Mouse (Mus musculus): Measurements from ENCODE around the gene Fgf6. TPM values are rescaled to one million over a fixed set of nuclear protein-coding genes. Genes with fewer than 3 reads are reported as not detected.

Gene Fgf6
- polyA plus RNA-seq, 1 experiment from 2014 or later, result 1.1 TPM

GRCm38 (mm10) chr6:127010021-127010420, 5.4 kb upstream of the Fgf6 start:
- H3K4me2 ChIP-seq (ENCODE audit: low read depth), result no peak overlapping the region
- no peaks in the 10 kb centered on the region for H3K9me3 ChIP-seq (ENCODE audit: control insufficient read depth, low read length)
- H3K9ac ChIP-seq (ENCODE audit: low read length), result no peak overlapping the region
- ATAC-seq (ENCODE audit: insufficient read depth, low FRiP score, low TSS enrichment) (no peak), DNase-seq (ENCODE audit: low spot score) (no peak)
- no peaks in the 10 kb centered on the region for H3K4me1 ChIP-seq (ENCODE audit: control insufficient read depth, insufficient read depth, low read length)
- WGBS, result 95% methylated on average over 13 of the region's 13 CpGs
- no peaks in the 10 kb centered on the region for H3K36me3 ChIP-seq (ENCODE audit: control insufficient read depth, insufficient read depth, low read length)
- no peaks in the 10 kb centered on the region for H3K27me3 ChIP-seq (ENCODE audit: control insufficient read depth, insufficient read depth, low read length)
- H3K4me3 ChIP-seq (ENCODE audit: low read depth, low read length), result no peak overlapping the region
- H3K27ac ChIP-seq (ENCODE audit: low read depth, low read length), result no peak overlapping the region

DNA sequence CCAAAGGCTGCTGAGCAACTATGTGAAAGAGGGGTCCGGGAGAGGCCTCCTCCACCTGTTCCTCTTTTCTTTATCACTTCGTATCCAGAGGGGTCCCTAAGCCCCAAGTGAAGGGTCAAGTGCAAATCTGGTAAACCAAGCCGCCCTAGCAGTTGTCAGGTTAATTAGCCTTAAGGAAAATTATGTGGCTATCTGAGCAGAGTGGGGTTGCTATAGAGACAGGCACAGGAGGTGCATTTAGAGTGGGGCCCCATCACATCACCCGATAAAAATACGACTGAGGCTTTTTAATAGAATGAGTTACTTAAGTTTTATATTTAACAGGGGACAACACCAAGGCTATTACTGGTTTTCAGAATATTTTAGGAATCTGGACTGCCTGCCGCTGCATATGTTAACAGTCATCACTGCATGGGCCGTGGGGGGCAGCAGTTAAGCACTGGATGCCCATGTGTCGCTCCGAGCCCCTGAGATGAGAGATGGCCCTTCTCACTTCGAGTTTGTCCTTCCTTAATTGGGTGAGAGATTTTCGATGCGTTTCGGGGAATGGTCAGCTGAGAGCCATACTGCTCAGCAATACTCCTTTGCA, 3.3 kb upstream of the Fgf6 start:
- H3K36me3 ChIP-seq (ENCODE audit: control insufficient read depth, insufficient read depth, low read length), result no peaks in the 10 kb centered on the region
- ATAC-seq (ENCODE audit: insufficient read depth, low FRiP score, low TSS enrichment), result no peak
- WGBS, result 82% methylated on average over 13 of the region's 13 CpGs
- no peak overlapping the region for H3K4me3 ChIP-seq (ENCODE audit: low read depth, low read length)
- no peaks in the 10 kb centered on the region for H3K4me1 ChIP-seq (ENCODE audit: control insufficient read depth, insufficient read depth, low read length)
- H3K27ac ChIP-seq (ENCODE audit: low read depth, low read length), result no peak overlapping the region
- no peaks in the 10 kb centered on the region for H3K9me3 ChIP-seq (ENCODE audit: control insufficient read depth, low read length)
- no peaks in the 10 kb centered on the region for H3K27me3 ChIP-seq (ENCODE audit: control insufficient read depth, insufficient read depth, low read length)
- H3K4me2 ChIP-seq (ENCODE audit: low read depth), result no peak overlapping the region
- no peak overlapping the region for H3K9ac ChIP-seq (ENCODE audit: low read length)
- DNase-seq (ENCODE audit: low spot score), result no peak

DNA sequence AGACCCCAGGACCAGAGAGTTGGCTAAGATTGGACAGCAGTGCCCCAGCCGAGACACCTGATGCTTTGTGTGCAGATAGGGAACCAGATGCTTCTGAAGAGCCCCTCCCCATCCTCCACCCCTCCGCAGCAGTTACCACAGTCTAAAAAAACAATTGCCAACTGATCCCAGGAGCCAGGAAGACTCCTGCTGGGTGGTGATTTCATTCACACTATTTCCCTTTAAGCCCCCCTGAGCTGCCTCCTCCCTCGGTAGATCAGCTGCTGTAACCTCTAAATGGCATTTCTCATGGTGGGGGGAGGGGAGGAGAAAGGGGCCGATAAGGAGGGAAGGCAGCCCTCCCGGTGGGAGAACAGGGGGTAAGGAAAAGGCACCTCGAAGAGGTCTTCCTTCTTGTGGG, 3.9 kb downstream of the Fgf6 start:
- H3K4me1 ChIP-seq (ENCODE audit: control insufficient read depth, insufficient read depth, low read length), result peaks cover 6% of the 10 kb centered on the region
- no peaks in the 10 kb centered on the region for H3K36me3 ChIP-seq (ENCODE audit: control insufficient read depth, insufficient read depth, low read length)
- no peak overlapping the region for H3K27ac ChIP-seq (ENCODE audit: low read depth, low read length)
- 2% methylated on average over 6 of the region's 6 CpGs for WGBS
- ATAC-seq (ENCODE audit: insufficient read depth, low FRiP score, low TSS enrichment), result no peak
- DNase-seq (ENCODE audit: low spot score), result no peak
- no peaks in the 10 kb centered on the region for H3K9me3 ChIP-seq (ENCODE audit: control insufficient read depth, low read length)
- no peak overlapping the region for H3K4me2 ChIP-seq (ENCODE audit: low read depth)
- H3K9ac ChIP-seq (ENCODE audit: low read length), result no peak overlapping the region
- no peaks in the 10 kb centered on the region for H3K27me3 ChIP-seq (ENCODE audit: control insufficient read depth, insufficient read depth, low read length)
- H3K4me3 ChIP-seq (ENCODE audit: low read depth, low read length), result no peak overlapping the region

- WGBS, result 16% methylated on average over 13 of the region's 13 CpGs
- Histone ChIP-seq H3K9me3 (ENCODE audit: control insufficient read depth, low read length) (no peaks in the 10 kb centered on the region), H3K27me3 (ENCODE audit: control insufficient read depth, insufficient read depth, low read length) (no peaks in the 10 kb centered on the region), H3K27ac (ENCODE audit: low read depth, low read length) (no peak overlapping the region), H3K36me3 (ENCODE audit: control insufficient read depth, insufficient read depth, low read length) (no peaks in the 10 kb centered on the region), H3K4me3 (ENCODE audit: low read depth, low read length) (no peak overlapping the region), H3K9ac (ENCODE audit: low read length) (no peak overlapping the region), H3K4me2 (ENCODE audit: low read depth) (no peak overlapping the region), H3K4me1 (ENCODE audit: control insufficient read depth, insufficient read depth, low read length) (peaks cover 6% of the 10 kb centered on the region)
- no peak for DNase-seq (ENCODE audit: low spot score)
- no peak for ATAC-seq (ENCODE audit: insufficient read depth, low FRiP score, low TSS enrichment)
Observed at GRCm38 (mm10) chr6:127020431-127020830, 5.0 kb downstream of the Fgf6 start.

DNA sequence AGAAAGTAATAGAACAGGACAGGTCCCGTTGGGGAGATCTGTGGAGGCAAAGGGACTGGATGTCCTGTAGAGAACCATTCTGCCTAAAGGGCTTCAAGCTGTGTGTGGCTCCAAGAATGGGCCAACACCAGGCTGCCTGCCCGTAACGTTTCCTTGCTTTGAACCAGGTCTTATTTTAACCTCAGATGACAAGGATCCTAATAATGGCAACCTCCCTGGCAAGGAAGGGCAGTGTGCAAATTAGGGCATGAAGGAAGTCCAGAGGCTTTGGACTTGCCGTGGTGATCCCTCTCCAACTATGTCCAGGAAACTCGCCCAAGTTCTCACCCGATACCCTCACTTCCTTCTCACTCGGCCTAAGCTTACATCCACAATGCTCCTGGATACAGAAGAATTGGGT, 9.4 kb downstream of the Fgf6 start:
- Histone ChIP-seq H3K27me3 (ENCODE audit: control insufficient read depth, insufficient read depth, low read length) (no peaks in the 10 kb centered on the region), H3K9me3 (ENCODE audit: control insufficient read depth, low read length) (no peaks in the 10 kb centered on the region), H3K9ac (ENCODE audit: low read length) (no peak overlapping the region), H3K27ac (ENCODE audit: low read depth, low read length) (no peak overlapping the region), H3K4me1 (ENCODE audit: control insufficient read depth, insufficient read depth, low read length) (no peaks in the 10 kb centered on the region), H3K36me3 (ENCODE audit: control insufficient read depth, insufficient read depth, low read length) (no peaks in the 10 kb centered on the region), H3K4me3 (ENCODE audit: low read depth, low read length) (no peak overlapping the region), H3K4me2 (ENCODE audit: low read depth) (no peak overlapping the region)
- 79% methylated on average over 7 of the region's 7 CpGs for WGBS
- no peak for ATAC-seq (ENCODE audit: insufficient read depth, low FRiP score, low TSS enrichment)
- DNase-seq (ENCODE audit: low spot score), result no peak

DNA sequence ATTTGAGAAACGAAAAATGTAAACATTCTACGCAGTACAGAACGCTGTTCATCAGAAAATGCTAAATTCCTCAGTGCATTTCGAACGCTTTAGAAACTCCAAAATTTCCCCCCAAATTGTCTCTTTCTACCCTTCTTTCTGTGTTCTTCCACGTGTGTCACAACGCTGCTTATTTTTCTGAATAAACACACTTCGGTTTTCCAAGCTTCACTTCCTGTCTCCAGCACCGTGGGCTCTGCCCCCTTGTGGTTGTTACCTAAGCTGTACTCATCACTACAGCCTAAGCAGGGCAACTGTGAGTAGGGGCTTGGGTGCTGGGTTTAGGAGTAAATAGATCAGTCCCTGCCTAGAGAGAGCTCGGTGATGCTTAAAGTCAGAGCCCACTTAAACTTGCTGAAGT, 19.4 kb downstream of the Fgf6 start:
- H3K27me3 ChIP-seq (ENCODE audit: control insufficient read depth, insufficient read depth, low read length), result no peaks in the 10 kb centered on the region
- no peak for ATAC-seq (ENCODE audit: insufficient read depth, low FRiP score, low TSS enrichment)

DNA sequence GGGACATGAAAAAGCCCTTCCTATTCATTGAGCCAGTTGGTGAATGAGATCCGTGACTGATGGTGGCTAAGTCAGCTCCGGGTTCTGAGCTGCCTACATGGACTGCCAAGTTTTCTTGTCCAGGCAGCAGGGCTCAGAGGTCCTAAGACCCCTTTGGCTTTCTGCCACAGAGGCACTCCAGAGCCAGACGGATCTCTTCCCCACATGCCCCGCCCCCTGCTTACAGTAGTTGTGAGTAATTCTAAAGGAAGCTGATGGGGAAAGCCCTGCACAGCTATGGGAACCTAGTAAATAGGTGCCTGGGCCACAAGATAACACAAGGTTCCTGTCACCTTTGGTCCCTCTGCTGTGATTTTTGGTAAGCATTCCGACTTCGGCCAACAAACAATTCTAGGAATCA, 29.5 kb downstream of the Fgf6 start:
- Histone ChIP-seq H3K9me3 (ENCODE audit: control insufficient read depth, low read length) (no peaks in the 10 kb centered on the region), H3K4me2 (ENCODE audit: low read depth) (no peak overlapping the region), H3K9ac (ENCODE audit: low read length) (no peak overlapping the region), H3K27me3 (ENCODE audit: control insufficient read depth, insufficient read depth, low read length) (no peaks in the 10 kb centered on the region), H3K4me1 (ENCODE audit: control insufficient read depth, insufficient read depth, low read length) (no peaks in the 10 kb centered on the region), H3K4me3 (ENCODE audit: low read depth, low read length) (no peak overlapping the region), H3K36me3 (ENCODE audit: control insufficient read depth, insufficient read depth, low read length) (no peaks in the 10 kb centered on the region), H3K27ac (ENCODE audit: low read depth, low read length) (no peak overlapping the region)
- ATAC-seq (ENCODE audit: insufficient read depth, low FRiP score, low TSS enrichment) (no peak), DNase-seq (ENCODE audit: low spot score) (no peak)
- WGBS, result 62% methylated on average over 6 of the region's 6 CpGs

More for the DNA sequence above, 19.4 kb downstream of the Fgf6 start:
- Histone ChIP-seq H3K36me3 (ENCODE audit: control insufficient read depth, insufficient read depth, low read length) (no peaks in the 10 kb centered on the region), H3K4me3 (ENCODE audit: low read depth, low read length) (no peak overlapping the region), H3K9me3 (ENCODE audit: control insufficient read depth, low read length) (no peaks in the 10 kb centered on the region), H3K4me1 (ENCODE audit: control insufficient read depth, insufficient read depth, low read length) (no peaks in the 10 kb centered on the region), H3K27ac (ENCODE audit: low read depth, low read length) (no peak overlapping the region), H3K9ac (ENCODE audit: low read length) (no peak overlapping the region), H3K4me2 (ENCODE audit: low read depth) (no peak overlapping the region)
- WGBS, result 42% methylated on average over 10 of the region's 10 CpGs
- peak; percentile 40 for DNase-seq (ENCODE audit: low spot score)

DNA sequence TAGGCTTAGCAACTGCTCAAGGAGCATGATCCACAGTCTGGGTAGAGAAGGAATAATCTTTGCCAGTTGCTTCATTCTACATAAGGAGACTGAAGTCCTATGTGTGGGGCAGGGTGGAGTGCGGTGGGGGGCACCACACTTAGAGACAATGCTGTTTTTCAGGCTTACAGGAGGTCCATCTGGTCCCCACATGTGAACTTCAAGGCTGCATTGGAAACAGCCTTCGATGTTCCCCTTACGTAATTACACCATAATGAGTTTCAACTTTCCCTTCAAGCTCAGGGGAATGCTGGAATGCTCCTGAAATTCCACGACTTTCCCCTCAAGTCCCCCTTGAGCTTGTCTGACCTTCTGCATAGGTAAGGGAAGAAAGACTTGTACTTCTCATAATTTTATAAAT, 35.5 kb downstream of the Fgf6 start:
- Histone ChIP-seq H3K9me3 (ENCODE audit: control insufficient read depth, low read length) (no peaks in the 10 kb centered on the region), H3K4me2 (ENCODE audit: low read depth) (no peak overlapping the region), H3K36me3 (ENCODE audit: control insufficient read depth, insufficient read depth, low read length) (no peaks in the 10 kb centered on the region), H3K4me3 (ENCODE audit: low read depth, low read length) (no peak overlapping the region), H3K27ac (ENCODE audit: low read depth, low read length) (no peak overlapping the region), H3K27me3 (ENCODE audit: control insufficient read depth, insufficient read depth, low read length) (no peaks in the 10 kb centered on the region), H3K4me1 (ENCODE audit: control insufficient read depth, insufficient read depth, low read length) (no peaks in the 10 kb centered on the region), H3K9ac (ENCODE audit: low read length) (no peak overlapping the region)
- DNase-seq (ENCODE audit: low spot score) (peak; percentile 40), ATAC-seq (ENCODE audit: insufficient read depth, low FRiP score, low TSS enrichment) (no peak)
- WGBS, result 55% methylated on average over 4 of the region's 4 CpGs

DNA sequence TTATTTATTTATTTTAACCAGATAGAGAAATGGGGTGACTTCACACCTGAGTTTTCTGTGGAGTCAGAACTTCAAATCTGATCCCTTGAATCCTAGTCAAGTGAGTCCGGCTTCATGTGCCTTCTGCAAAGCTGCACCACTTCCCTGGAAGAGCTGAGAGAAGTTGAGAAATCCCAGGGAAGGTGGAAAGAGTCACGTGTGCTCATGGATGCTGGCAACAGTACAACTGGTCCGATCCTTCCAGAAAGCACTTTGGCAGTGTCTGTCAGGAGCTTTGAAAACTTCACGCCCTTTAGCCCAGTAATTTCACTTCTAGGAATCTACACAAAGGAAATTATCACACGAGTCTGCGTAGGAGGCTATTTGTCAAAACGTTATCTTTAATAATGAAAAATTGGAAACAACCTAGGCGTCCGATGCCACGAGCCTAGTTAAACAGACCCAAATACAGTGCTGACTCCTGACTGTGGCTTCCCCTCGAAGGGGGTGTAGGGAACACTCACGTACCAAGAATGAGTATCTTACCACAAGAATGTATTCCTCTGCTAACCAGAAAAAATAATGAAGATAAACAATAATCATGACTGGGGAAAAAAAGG, 41.7 kb downstream of the Fgf6 start:
- WGBS, result 88% methylated on average over 12 of the region's 12 CpGs

More for the DNA sequence above, 41.7 kb downstream of the Fgf6 start:
- Histone ChIP-seq H3K9ac (ENCODE audit: low read length) (no peak overlapping the region), H3K4me2 (ENCODE audit: low read depth) (no peak overlapping the region), H3K27ac (ENCODE audit: low read depth, low read length) (no peak overlapping the region), H3K4me3 (ENCODE audit: low read depth, low read length) (no peak overlapping the region), H3K36me3 (ENCODE audit: control insufficient read depth, insufficient read depth, low read length) (no peaks in the 10 kb centered on the region), H3K4me1 (ENCODE audit: control insufficient read depth, insufficient read depth, low read length) (no peaks in the 10 kb centered on the region), H3K27me3 (ENCODE audit: control insufficient read depth, insufficient read depth, low read length) (no peaks in the 10 kb centered on the region), H3K9me3 (ENCODE audit: control insufficient read depth, low read length) (no peaks in the 10 kb centered on the region)
- DNase-seq (ENCODE audit: low spot score) (no peak), ATAC-seq (ENCODE audit: insufficient read depth, low FRiP score, low TSS enrichment) (no peak)

Data from neural tube, embryonic 11.5 days (tissue).